Mouse (Mus musculus): ENCODE measurements around the gene Gm17571. TPM values are rescaled to one million over a fixed set of nuclear protein-coding genes. Genes with fewer than 3 reads are reported as not detected.

Gm17571 gene
- total RNA-seq, 2 experiments from 2014 or later: not detected

GRCm38 (mm10) chr9:13457774-13458173 lies 11.2 kb upstream of the Gm17571 start:
- DNase-seq (ENCODE audit: low spot score in 2 of 2): peak in 1 of 2 experiments; percentile 45

DNA sequence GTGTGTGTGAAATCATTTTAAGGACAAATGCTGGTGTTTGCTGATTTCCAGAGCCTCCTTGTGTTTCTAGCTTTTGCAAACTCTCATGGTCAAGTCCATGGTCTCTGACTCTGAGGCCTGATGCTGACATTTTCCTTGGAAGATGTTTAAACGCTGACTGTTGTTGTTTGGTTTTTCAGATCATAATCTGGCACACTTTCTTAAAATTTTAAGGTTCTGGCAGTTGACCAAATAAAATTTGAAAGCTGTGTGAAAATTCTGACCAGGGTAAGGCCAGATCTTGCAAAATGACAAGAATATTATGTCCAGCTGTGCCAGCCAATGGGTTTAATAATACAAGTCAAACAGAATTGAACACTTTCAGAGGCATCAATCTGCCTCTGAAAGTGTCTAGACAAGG lies 8.7 kb upstream of the Gm17571 start:
- no peak for DNase-seq (ENCODE audit: low spot score in 2 of 2)

GRCm38 (mm10) chr9:13454651-13455123 lies 8.1 kb upstream of the Gm17571 start:
- no peak for DNase-seq (ENCODE audit: low spot score in 2 of 2)

DNA sequence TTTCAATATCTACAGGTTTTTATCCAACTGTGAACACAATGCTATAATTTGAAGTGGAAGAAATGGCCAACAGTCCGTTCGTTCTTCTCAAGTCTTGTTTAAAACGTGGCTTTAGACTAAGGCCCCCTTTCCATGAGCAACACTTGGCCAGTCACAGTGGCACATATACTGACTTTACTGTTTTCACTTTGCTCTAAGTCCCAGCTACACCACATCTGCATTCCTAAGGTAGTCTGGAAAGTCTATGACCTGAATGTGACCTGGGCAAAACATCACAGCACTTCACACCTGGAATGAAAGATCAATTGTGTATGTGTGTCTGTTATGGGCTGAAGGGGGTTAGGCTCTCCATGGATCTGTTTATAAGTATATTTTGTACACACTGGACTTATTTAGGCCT lies 2.2 kb upstream of the Gm17571 start:
- no peak for DNase-seq (ENCODE audit: low spot score in 2 of 2)

DNA sequence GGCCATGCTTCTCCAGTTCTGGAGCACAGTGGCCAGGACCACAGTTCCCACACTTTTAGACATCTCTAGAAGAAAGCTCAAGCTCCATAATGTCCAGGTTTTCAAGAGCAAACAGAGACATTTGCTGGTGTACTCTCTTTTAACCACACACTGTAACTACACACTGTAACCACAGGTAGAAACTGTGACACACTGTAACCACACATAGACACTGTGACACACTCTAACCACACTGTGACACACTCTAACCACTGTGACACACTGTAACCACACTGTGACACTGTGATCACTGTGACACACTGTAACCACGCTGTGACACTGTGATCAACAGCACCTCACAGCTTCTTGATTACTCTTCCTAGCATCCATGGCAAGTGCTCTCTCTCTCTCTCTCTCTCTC lies 317 bp downstream of the Gm17571 start:
- no peak for DNase-seq (ENCODE audit: low spot score in 2 of 2)

DNA sequence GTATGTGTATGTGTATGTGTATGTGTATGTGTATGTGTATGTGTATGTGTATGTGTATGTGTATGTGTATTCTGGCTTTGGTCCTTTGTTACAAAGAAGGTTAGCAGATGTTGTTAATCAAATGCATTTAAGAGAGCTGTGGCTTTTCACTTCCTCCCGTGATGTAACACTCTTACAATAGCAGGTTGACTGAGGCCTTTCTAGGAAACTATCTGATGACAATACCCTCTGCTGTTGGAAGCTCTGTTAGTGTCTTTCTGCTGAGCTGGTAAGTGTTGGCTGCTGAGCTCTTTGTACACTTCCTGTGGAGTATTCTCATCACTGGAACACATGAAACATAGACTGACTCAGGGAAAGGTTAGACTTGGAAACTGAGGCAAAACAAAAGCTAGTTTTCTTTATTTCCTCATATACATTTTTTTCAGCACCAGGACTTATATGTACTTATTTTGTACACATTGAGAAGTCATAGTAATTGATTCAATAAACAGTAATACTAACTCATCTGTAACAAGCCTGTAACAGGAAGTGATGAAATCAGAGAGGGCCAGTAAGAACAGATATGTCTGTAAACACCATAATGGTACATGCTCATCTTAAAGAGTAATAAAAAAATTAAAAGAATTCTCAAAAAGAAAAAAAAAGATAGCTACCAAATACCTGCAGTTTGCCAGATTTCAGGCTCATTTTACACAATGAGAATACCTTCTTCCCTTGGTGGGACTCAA lies 2.9 kb downstream of the Gm17571 start:
- no peak for DNase-seq (ENCODE audit: low spot score in 2 of 2)

- DNase-seq (ENCODE audit: low spot score in 2 of 2): no peak
Observed at GRCm38 (mm10) chr9:13442012-13442735, 4.4 kb downstream of the Gm17571 start.

- DNase-seq (ENCODE audit: low spot score in 2 of 2): no peak
Observed at GRCm38 (mm10) chr9:13440911-13441310, 5.6 kb downstream of the Gm17571 start.

DNA sequence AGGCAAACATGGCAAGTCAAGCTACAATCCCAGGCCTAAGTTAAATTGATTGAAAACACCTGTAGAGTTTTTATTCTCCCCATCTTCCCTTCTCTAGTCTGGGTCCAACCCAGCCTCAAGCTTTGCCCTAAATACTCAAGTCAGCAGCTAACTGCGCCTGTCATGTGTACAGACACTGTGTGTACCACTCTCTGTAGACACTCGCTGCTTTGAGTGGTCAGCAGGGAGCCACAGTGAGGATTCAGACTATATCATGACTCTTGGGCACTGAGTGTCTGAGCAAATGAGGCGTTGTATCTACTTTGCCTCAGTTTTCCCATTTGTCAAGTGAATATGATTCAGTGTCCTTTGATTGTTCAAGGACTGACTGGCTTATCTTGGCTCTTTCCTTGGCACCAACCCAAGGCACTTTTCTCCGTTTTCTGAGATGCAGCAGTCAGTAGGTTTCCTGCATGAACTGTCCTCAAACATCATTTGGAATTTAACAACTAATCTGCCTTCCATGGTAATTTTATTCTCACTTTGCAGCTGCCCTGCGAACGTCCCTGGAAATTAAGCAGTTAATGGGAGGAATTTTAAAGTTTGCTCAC lies 13.0 kb downstream of the Gm17571 start:
- DNase-seq (ENCODE audit: low spot score in 2 of 2): no peak

GRCm38 (mm10) chr9:13431646-13432045 lies 14.9 kb downstream of the Gm17571 start:
- peak in 1 of 2 experiments; percentile 33 for DNase-seq (ENCODE audit: low spot score in 2 of 2)

GRCm38 (mm10) chr9:13430744-13431143 lies 15.8 kb downstream of the Gm17571 start:
- no peak for DNase-seq (ENCODE audit: low spot score in 2 of 2)

- DNase-seq (ENCODE audit: low spot score in 2 of 2): no peak
Observed at GRCm38 (mm10) chr9:13430302-13430701, 16.3 kb downstream of the Gm17571 start.

- DNase-seq (ENCODE audit: low spot score in 2 of 2): no peak
Observed at GRCm38 (mm10) chr9:13429477-13430125, 17.0 kb downstream of the Gm17571 start.

GRCm38 (mm10) chr9:13425031-13425940 lies 21.3 kb downstream of the Gm17571 start:
- peak; percentile 57 to 78 for DNase-seq (ENCODE audit: low spot score in 2 of 2)

GRCm38 (mm10) chr9:13414230-13414766 lies 32.3 kb downstream of the Gm17571 start:
- no peak for DNase-seq (ENCODE audit: low spot score in 2 of 2)

Other genes with a start within 250 kb of the Gm17571 start
- 1 to 10 TPM; 9.5 to 10.0 TPM for gene Jrkl, start 200.9 kb downstream of the Gm17571 start, total RNA-seq (2021)
- gene Ccdc82, start 199.8 kb downstream of the Gm17571 start, total RNA-seq (2021): 1 to 10 TPM; 9.3 to 9.6 TPM
- gene Maml2, start 148.8 kb downstream of the Gm17571 start, total RNA-seq (2021): 10 to 100 TPM; 15.1 to 16.5 TPM

Data from layer of hippocampus, postnatal 14 days (tissue).